Mouse (Mus musculus): ENCODE results near the gene Lasp1.

The Lasp1 gene

GRCm38 (mm10) chr11:97809235-97810121, 10.7 kb downstream of the Lasp1 start:
- DNase-seq (ENCODE audit: inconsistent age in 2 of 2, low spot score in 1 of 2), result peak in 1 of 2 experiments; percentile 68

DNA sequence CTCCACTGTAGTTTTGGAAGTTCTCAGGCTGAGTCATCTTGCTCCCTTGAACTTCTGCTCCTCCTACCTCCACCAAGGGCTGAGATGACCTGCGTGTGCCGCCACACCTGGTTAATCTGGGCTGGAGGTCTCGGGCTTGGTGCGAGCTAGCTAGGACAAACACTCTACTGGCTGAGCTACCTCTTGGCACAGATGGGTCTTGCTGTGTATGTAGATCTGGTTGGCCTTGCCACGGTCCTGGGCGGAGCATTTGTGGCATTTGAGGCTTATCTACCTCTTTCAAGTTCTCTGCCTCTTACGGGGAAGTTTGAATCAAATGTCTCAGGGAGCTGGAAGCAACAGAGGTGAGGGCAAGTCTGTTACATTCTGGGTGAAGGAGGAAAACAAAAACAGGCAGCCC, 11.6 kb downstream of the Lasp1 start:
- peak; percentile 75 to 88 for DNase-seq (ENCODE audit: inconsistent age in 2 of 2, low spot score in 1 of 2)

DNA sequence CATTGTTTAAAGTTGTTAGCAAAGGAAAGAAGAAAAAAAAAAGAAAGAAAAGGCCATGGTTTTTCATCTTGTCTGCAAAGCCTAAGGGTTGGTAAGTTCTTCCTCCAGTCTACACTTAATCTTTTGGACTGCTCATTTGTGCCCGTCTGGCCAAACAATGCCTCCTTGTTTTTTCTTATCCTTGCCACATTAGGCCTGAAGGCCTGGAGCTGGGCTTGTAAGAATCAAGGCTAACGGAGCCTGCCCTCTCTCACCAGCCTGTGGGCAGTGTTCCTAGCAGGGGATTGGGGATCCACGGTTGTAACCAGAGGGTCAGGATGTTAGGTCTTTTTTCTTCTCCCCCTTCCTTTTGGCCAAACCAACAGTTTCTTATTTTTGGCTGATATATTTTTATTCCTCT, 12.2 kb downstream of the Lasp1 start:
- peak in 1 of 2 experiments; percentile 55 for DNase-seq (ENCODE audit: inconsistent age in 2 of 2, low spot score in 1 of 2)

DNA sequence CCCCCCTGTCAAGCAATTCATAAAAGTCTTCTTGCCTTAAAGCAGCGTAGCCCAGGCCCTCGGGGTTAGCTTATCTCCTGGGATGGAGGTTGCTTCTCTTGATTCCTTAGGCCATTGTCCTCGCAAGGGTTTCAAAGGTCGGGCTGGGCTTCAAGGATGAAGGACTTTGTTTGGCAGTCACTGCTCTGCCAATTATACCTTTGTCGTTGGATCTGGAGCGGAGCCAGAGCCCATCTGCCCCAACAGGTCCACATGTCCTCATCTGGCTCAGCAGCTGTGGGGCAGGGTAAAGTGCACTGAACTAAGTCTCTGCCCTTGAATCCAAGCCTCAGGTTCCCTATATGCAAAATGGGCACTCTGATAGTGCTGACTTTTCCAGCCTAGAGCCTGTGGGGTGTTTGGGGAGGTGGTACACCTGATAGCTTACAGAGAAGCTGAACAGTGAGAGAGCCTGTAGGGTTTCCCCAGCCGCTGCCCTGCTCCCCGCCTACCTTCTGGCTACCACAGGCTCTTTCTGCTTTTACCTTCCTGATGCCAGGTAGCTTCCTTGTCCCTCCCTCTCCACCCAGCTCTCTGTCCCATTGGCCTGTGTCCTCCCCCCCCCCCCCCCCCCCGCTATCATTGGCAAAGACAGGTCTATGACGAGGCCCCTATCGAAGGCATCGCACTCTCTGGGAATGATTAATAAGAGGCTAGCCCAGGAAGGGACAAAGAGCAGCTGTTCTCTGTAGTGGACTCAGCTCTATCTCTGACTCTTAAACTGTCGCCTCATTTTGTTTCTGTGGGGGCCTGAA, 13.0 kb downstream of the Lasp1 start:
- peak; percentile 52 to 75 for DNase-seq (ENCODE audit: inconsistent age in 2 of 2, low spot score in 1 of 2)

- DNase-seq (ENCODE audit: inconsistent age in 2 of 2, low spot score in 1 of 2), result peak; percentile 26 to 52
Measured at GRCm38 (mm10) chr11:97812491-97812921, 13.7 kb downstream of the Lasp1 start.

DNA sequence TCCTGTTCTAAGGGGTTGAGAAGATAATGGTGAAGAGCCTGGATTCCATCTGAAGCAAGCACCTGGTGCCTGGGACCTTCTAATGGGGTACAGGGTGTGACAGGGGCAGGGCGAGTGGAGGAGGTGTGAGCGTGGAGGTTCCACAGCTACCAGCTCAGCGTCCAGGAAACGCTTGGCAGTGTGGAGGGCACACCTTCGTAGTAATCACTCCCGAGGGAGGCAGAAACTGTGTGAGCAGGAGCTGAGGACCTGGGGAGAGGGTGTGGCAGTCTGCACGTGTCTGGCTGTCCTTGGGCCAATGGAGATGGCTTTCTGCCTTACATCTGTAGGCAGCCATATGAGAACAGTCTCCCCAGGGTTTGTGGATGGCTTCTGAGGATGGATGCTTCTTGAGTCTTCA, 14.3 kb downstream of the Lasp1 start:
- no peak for DNase-seq (ENCODE audit: inconsistent age in 2 of 2, low spot score in 1 of 2)

DNA sequence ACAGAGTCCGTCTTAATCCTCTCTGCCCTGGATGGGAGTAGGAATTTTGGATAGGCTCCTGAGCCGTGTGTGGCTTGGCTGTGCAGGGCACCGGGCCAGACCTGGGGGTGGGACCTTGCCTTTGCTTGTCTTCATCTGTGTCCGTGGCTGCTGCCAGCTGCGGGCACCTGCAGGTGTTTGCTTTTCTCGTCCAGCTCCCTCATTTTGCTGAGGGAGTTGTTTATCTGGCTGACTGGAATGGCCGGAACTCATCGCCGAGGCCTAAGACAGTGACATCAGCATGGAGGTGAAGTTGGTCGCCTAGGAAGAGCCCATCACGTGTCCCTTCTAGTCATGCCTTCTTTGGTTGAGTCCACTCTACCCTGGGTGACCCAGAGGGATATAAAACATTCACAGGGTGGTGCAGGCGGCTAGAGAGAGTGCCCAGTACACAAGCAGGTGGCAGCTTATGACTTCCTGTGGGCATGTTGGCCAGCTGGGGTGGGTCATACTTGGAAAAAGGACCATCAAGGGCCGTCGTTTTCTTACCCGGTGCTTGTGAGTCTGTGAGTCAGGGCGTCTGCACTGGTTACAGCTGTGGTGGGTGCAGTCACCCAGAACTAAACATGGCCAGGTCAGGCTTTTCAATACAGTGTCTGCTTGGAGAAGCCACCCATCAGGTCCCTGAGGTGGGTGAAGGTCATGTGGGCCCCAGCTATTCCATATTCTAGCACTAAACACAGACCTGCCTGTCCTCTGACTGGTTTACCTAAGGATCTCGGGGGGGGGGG, 15.1 kb downstream of the Lasp1 start:
- DNase-seq (ENCODE audit: inconsistent age in 2 of 2, low spot score in 1 of 2), result peak in 1 of 2 experiments; percentile 24

DNA sequence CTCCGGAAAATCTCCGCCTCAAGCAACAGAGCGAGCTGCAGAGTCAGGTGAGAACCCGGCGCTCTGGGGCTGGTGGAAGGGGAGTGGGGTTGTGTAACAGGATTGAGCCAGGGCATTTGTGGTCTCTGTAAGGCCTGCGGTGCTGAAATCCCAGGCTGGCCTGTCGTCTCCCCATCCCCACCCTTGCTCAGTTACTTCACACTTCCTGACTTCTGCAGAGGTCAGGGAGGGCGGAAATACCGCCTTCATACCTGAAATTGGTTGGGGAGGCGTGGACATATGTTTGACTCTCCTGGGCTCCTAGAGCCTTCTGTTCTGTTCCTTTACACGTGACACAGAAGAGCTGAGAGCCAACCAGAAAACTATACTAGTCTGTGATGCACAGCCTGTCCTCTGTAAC, 16.9 kb downstream of the Lasp1 start:
- DNase-seq (ENCODE audit: inconsistent age in 2 of 2, low spot score in 1 of 2), result no peak

GRCm38 (mm10) chr11:97816176-97816575, 17.4 kb downstream of the Lasp1 start:
- no peak for DNase-seq (ENCODE audit: inconsistent age in 2 of 2, low spot score in 1 of 2)

DNA sequence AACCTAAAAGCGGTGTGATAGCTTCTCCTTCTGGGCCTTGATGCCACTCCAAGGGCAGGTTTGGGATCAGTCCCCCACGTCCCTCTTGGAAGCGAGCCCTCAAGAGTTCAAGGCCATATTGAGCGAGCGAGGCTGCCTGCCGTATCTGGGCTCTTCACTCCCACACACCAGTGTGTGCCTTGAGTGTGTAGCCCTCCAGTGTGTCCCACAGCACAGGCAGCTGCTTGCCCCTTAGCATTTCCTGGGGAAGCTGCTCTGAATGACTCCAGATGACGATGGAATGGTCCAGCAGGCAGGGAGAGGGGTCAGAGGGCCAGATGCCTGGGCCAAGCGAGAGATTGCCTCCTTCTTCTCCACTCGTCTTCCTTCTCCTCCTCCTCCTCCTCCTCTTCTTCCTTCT, 18.1 kb downstream of the Lasp1 start:
- peak; percentile 71 to 86 for DNase-seq (ENCODE audit: inconsistent age in 2 of 2, low spot score in 1 of 2)

DNA sequence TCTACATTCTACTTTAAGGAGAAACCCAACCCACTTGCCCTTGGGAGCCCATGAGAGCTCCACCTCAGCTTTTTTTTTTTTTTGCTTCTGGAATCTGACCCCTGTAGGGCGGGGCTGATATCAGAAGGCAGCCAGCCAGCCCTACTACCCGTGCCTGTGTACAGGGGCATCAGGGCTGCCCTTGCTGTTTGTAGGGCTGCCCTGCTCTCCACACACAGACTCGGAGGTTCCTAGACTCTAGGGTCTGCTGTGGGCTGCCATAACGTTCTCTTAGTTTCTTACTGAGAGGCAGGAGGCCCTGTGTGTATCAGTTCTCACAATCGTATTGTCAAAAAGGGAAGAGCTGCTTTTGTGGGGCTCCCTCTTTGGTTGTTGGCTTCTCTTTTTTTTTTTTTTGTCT, 18.6 kb downstream of the Lasp1 start:
- DNase-seq (ENCODE audit: inconsistent age in 2 of 2, low spot score in 1 of 2), result peak; percentile 64 to 82

DNA sequence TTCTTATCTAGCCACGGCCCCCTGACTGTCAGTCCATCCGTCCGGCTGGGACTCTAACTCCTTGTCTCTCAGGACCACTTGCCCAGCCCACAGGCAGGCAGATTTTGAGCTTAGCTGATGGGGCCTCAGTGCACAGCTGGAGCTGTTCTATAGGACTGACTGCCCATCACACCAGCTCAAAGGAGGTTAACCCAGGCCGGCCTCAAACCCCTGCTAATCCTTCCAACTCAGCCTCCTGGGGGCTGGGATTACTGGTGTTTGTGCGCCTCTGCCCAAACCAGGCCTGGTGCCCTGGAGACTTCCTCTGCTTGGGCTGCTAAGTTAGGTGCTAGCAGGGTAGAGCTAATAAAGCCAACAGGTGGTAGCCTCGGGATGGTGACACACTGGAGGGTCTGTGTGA, 19.2 kb downstream of the Lasp1 start:
- DNase-seq (ENCODE audit: inconsistent age in 2 of 2, low spot score in 1 of 2), result peak; percentile 15 to 46

DNA sequence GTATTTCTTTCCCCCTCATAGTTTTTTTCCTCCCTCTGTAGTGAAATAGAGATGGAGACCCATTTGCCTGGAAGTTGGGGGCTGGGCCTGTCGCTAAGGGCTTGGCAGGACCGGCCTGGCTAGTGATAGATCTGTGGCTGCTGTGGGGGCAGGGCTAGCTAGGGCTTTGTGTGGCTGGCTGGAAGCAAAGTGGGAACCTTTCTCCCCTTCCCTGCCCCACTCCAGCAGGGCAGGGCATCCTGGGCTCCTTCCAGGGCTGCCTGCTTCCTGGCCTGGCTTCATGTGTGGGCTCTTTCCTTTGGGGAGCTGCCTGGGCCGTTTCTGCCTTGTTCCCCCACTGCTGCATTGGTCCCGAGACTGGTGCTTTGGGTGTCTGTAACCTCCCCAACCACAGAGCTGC, 19.8 kb downstream of the Lasp1 start:
- DNase-seq (ENCODE audit: inconsistent age in 2 of 2, low spot score in 1 of 2), result peak; percentile 35 to 58

DNA sequence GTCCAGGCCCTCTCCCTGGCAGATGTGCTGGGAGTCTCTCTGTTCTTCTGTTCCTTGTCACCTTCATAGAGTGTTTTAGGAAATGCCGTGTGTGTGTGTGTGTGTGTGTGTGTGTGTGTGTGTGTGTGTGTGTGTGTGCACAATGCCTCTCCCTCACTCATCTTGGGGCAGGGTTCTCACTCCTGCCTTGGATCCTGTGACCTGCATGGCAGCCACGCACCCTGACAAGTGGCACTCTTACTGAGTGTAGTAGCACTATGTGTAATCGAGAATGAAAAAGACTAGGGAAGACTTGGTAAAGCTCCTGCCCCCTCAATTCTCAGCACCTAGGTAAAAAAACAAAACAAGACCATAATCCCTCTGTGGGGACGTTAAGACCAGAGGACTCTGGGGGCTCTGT, 20.3 kb downstream of the Lasp1 start:
- DNase-seq (ENCODE audit: inconsistent age in 2 of 2, low spot score in 1 of 2), result no peak

DNA sequence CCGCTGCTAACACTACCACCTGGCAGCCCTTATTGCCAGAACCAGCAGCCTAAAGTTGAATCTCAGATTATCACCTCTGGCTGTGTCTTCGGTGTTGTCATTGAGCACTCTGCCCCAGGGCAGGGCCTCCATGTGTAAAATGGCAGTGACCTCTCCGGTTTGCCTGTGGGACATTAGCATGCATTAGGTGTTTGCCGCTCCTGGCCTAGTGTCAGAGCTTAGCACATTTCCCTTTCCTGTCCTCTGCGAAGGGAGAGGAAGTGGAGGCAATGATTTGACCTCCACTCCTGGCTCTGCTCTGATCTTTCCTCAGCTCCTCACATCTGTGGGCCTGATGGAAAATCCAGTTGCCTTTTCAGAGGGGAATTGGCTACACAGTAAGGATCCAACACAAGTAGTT, 21.1 kb downstream of the Lasp1 start:
- peak; percentile 26 to 71 for DNase-seq (ENCODE audit: inconsistent age in 2 of 2, low spot score in 1 of 2)

- peak; percentile 90 to 94 for DNase-seq (ENCODE audit: inconsistent age in 2 of 2, low spot score in 1 of 2)
Measured at GRCm38 (mm10) chr11:97820840-97821239, 22.0 kb downstream of the Lasp1 start.

GRCm38 (mm10) chr11:97821401-97822064, 22.7 kb downstream of the Lasp1 start:
- DNase-seq (ENCODE audit: inconsistent age in 2 of 2, low spot score in 1 of 2), result peak; percentile 48 to 59

DNA sequence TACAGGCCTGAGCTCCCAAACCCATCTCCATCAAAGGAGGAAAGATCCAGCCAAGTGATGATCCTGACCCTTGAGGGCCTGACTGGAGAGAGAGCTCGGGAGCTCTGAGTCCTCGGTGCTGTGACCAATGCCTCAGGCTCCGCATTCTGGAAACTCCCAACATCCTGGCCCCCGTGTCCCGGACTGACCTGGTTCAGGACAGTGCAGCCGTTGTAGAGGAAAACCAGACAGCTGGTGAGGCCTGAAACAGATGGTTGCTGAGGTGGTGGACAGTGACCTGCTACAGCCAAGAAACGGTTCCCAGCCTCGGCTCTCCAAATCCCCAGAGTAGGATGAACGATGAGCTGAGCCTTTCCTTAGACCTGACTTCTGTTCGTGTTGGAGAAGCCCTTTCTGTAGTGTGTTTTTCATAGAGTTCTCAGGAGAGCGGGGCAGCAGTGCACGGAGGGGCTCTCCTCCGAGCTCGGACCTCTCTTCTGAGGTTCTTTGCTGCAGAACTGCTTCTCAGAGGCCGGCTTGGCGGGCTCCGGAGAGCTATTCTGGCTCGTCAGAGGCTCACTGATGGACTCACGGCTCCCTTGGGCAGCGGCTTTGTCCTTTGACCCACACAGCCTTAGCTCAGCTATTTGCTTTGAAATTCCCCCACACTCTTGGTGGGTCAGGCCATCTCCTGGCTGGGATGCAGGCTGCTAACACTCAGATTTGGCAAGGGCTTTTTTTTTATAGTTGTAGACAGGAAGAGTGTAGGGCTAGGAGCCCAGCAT, 24.2 kb downstream of the Lasp1 start:
- DNase-seq (ENCODE audit: inconsistent age in 2 of 2, low spot score in 1 of 2), result peak; percentile 30 to 55

- DNase-seq (ENCODE audit: inconsistent age in 2 of 2, low spot score in 1 of 2), result no peak
Measured at GRCm38 (mm10) chr11:97824168-97824567, 25.4 kb downstream of the Lasp1 start.

DNA sequence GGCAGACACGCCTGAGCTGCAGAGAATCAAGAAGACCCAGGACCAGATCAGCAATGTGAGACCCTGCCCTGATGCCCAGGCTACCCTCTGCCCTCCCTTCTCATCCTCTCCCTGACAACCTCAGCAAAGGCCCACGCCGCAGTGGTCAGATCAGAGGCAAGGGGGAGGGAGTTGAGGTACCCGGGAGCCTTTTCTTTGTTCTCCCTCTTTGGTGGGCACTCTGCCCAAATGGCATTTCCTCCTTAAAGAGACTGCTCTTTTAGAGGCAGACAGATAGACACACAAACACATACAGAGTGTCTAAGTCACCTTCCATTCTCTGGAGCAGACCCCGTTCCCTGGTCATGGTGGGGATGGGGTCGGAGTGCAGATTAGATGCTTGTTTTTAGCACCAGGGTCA, 26.1 kb downstream of the Lasp1 start:
- DNase-seq (ENCODE audit: inconsistent age in 2 of 2, low spot score in 1 of 2), result peak in 1 of 2 experiments; percentile 13
